Mouse (Mus musculus) splenic B cell, adult 2 months (primary cell): ENCODE measurements around the gene Hes3.

Experiments used
- DNase-seq: peaks from one replicate; pipeline ENCODE4 v3.0.0-alpha.2; 2011; ENCODE audit warnings: low read depth, low spot score
- H3K27me3 ChIP-seq: 2 replicates; pipeline ENCODE4 v1.6.1; 2012; ENCODE audit warnings: mild to moderate bottlenecking, low read length, moderate library complexity, mixed read lengths; ENCODE audit not compliant: control insufficient read depth, poor library complexity, insufficient read depth, severe bottlenecking
- H3K36me3 ChIP-seq: 2 replicates; pipeline ENCODE4 v1.6.1; 2012; ENCODE audit warnings: mild to moderate bottlenecking, low read length, moderate library complexity, mixed read lengths; ENCODE audit not compliant: control insufficient read depth, poor library complexity, insufficient read depth, severe bottlenecking

The Hes3 gene

DNA sequence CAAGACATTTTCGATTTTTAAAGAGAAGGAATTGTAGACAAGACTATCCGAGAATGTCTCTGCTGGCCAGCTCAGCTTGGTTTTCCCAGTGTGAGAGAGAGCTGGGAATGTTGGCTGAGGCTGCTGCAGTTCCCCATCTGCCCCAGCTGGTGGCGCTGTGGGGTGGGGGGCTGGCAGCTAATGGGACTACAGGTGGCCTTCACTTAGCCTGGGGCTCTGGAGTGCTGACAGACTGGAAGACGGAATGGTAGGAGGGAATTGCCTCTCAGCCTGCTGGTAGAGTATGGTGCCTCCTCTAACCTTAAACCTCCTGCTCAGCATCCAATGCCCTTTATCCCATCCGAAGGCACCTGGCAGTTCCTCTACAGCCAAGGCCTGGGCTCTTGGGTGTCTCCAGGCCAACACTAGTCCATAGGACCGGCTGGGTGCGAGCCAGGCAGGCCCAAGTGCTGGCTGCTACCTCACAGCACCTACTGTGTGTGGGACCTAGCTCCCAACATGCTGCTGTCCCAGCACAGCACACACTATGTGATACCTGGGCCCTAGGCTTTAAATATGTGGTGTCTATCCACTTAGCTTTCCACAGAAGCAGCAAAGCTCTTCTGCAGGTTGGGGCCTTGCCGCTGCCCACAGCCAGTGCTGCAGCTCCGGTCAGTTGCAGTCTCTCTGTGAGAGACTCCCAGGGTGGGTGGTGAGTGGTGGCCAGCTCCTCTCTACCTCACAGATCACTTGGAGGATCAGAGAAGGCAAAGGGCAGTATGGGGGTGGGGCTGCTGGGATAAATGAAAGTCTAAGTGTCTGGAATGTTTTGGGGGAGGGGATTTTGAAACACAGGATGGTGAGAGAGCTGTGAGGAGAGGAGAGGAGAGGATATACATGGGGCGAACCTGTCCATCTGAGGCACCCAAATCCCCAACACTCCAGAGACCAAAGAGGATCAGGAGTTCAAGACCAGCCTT lies 14.8 kb downstream of the Hes3 start:
- Histone ChIP-seq H3K36me3 (no peaks in the 10 kb centered on the region), H3K27me3 (no peaks in the 10 kb centered on the region)
- no peak for DNase-seq

DNA sequence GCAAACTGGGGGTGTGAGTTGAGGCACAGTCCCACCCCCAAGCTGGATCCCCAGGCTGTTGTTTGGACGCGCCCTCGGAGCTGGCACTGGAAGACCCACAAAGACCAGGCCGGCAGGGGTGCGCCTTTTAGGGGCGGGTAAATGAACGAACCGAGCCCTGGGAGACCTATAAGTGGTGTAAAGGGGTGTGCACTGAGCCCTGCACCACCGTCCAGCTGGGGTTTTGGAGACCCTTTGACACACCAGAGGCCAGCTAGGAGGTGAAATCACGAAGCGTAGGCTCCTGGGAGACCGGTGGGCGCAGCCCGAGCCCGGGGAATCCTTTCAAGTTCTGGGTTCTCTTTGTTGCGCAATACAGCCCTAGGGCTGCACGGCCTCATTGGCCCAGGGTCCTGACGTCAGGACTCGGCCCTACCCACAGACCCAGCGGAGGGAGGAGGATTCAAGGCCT lies 16.8 kb downstream of the Hes3 start:
- H3K36me3 ChIP-seq = no peaks in the 10 kb centered on the region
- H3K27me3 ChIP-seq = no peaks in the 10 kb centered on the region
- no peak for DNase-seq

DNA sequence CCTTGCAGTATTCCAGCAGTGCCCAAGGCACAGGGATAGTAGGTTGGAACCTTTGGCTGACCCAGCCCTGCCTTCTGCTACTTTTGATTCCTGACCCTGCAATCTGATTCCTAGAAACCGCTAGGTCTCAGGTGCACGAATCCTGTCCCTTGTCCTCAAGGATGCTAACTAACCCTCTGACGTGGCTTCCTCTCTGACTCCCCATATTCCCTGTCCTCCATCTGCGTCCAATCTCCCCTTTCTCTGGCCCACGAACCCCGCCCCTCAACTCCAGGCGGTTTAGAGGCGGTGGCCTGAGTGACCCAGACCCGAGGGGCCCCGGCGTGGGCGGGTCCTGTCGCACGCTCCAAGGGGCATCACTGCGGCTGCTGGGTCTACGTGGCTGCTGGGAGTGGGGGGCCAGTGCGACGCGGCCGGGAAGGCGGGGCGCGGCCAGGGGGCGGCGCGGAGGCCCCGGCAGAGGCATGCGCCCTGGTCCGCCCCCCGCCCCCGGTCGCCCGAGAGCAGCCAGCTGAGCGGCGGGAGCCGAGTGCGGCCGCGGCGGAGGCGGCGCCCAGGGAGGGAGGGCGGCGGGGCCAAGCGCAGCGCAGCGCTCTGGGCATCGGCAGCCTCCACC lies 17.7 kb downstream of the Hes3 start, which contains the start of gene Gpr153:
Gpr153 (plus strand) TSS at position 612 of the 616 bp plus-strand sequence.
- no peaks in the 10 kb centered on the region for H3K36me3 ChIP-seq
- no peak for DNase-seq

DNA sequence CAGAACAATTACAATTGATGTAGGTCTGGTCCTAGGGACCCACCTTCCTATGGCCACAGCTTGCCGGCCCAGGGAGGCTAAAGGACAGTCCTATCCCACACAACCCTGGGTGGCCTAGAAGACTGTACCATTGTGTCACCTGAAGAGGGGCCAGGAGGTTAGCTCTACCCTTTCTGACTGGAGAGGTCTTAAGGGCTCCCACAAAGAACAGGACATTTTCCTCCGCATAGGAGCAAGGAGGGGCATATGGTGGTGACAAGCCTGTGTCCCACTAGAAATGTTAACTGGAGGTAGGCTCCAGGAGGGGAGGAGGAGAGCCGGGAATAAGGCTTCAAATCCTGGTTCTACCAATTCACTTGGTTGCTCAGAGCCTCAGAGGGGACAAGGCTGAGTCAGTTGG lies 18.3 kb downstream of the Hes3 start:
- Histone ChIP-seq H3K36me3 (no peaks in the 10 kb centered on the region), H3K27me3 (no peaks in the 10 kb centered on the region)
- DNase-seq = no peak

More for the DNA sequence above, 17.7 kb downstream of the Hes3 start, which contains the start of gene Gpr153:
- H3K27me3 ChIP-seq = no peaks in the 10 kb centered on the region

GRCm38 (mm10) chr4:152272449-152273049 lies 18.9 kb downstream of the Hes3 start:
- no peaks in the 10 kb centered on the region for H3K27me3 ChIP-seq
- DNase-seq = no peak
- no peaks in the 10 kb centered on the region for H3K36me3 ChIP-seq

DNA sequence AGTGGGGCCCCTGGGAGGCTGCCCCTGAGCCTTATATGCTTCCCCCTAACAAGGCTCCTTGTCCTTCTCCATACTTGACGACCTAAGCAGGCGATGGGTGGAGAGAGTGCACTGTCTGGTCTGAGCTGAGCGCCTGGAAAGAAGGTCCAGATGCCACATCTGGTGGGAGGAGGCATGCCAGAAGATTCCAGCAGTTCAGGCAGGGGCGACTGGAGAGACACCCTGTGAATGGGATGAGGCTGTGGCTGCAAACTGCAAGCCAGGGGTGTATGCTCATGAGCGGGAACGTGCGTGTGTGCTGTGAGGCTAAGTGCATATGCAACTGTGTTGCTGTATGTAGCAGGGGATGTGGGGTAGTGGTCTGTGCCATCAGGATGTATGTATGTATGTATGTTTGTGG lies 19.5 kb downstream of the Hes3 start:
- Histone ChIP-seq H3K27me3 (no peaks in the 10 kb centered on the region), H3K36me3 (no peaks in the 10 kb centered on the region)
- DNase-seq = no peak

DNA sequence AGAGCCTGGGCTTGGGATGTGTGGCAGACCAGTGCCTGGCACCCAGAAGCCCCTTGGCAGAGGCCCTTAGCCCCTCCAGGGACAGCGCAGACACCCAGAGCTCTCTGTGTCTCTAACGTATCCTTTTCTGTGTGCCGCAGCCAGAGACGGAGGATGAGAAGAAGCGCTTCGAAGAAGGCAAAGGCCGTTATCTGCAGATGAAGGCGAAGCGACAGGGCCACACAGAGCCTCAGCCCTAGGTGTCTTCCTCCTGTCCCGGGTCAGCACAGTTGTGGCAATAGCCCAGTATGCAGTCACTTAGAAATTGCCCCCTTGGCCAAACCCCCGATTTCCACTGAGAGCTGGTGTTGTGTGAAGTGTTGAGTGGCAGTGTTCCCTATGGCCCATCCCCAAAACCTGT lies 20.1 kb downstream of the Hes3 start:
- H3K36me3 ChIP-seq = no peaks in the 10 kb centered on the region
- DNase-seq = no peak
- no peaks in the 10 kb centered on the region for H3K27me3 ChIP-seq

DNA sequence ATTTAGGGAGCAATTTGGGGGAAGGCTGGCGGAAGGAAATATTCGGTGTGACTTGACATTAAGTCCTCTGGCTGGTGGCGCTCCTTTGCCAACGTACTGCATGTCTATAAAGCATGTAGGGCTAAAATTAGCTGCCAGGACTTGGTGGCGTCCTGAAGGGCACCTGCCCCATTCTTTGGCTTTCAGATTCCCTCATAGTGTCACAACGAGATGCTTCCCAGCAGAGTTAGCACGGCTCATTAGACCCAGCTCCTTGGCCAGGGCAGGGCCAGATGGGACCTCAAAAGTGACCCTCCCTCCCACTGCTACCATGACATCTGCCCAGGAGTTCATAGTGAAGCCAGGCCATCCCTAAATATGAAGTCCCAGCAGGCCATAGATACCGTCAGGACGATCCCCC lies 20.9 kb downstream of the Hes3 start:
- no peaks in the 10 kb centered on the region for H3K27me3 ChIP-seq
- no peaks in the 10 kb centered on the region for H3K36me3 ChIP-seq
- no peak for DNase-seq

- no peak for DNase-seq
- Histone ChIP-seq H3K36me3 (no peaks in the 10 kb centered on the region), H3K27me3 (no peaks in the 10 kb centered on the region)
Measured at GRCm38 (mm10) chr4:152269967-152270366, 21.5 kb downstream of the Hes3 start.

GRCm38 (mm10) chr4:152267748-152268369 lies 23.6 kb downstream of the Hes3 start:
- H3K27me3 ChIP-seq = no peaks in the 10 kb centered on the region
- H3K36me3 ChIP-seq = no peaks in the 10 kb centered on the region
- DNase-seq = no peak

DNA sequence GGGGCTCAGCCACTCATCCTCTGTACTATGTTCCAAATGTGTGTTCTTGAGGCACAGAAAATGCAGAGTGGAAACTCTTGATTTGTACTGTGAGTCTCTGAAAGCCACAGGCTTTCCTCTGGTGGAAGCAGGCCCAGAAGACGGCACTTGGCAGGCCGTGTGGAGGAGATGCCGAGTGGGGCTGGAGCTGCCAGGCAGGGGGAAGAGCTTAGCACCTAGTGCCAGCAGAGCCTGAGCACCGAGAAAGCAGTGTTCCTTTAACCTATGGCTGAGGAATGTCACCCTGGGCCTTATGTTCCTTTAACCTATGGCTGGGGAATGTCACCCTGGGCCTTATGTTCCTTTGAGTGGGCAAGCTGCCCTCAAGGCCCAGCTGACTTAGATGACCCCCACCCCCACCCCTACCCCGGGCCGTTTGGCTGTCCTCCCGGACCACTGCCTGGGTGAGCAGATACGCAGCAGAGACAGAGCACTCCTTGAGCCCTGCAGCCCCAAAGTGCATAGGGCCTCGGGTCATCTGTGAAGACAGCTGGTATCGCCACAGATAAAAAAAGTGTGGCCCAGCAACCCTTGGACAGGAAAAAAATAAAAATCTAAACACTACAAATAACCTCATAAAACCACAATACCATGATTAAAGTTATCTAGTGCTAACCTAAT lies 25.1 kb downstream of the Hes3 start:
- Histone ChIP-seq H3K36me3 (no peaks in the 10 kb centered on the region), H3K27me3 (no peaks in the 10 kb centered on the region)
- no peak for DNase-seq

DNA sequence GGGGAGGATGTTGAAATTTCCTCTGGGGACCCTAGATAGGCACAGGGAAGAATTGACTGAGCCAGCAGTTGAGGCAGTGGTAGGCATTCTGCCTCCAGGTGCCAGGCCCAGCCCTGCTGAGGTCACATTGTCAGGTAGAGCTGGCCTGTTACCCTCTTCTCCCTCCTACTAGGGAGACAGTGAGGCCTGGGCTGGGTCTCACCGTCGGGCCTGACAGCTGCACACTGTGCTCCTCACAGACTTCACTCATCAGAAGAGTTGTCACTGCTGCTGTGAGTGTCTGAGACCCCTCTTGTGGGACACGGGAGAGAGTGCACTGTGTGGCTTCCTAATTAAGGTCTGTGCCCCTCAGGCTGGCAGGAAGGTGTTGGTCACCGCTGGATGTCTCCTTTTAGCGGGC lies 25.7 kb downstream of the Hes3 start:
- H3K36me3 ChIP-seq = no peaks in the 10 kb centered on the region
- no peaks in the 10 kb centered on the region for H3K27me3 ChIP-seq
- no peak for DNase-seq

DNA sequence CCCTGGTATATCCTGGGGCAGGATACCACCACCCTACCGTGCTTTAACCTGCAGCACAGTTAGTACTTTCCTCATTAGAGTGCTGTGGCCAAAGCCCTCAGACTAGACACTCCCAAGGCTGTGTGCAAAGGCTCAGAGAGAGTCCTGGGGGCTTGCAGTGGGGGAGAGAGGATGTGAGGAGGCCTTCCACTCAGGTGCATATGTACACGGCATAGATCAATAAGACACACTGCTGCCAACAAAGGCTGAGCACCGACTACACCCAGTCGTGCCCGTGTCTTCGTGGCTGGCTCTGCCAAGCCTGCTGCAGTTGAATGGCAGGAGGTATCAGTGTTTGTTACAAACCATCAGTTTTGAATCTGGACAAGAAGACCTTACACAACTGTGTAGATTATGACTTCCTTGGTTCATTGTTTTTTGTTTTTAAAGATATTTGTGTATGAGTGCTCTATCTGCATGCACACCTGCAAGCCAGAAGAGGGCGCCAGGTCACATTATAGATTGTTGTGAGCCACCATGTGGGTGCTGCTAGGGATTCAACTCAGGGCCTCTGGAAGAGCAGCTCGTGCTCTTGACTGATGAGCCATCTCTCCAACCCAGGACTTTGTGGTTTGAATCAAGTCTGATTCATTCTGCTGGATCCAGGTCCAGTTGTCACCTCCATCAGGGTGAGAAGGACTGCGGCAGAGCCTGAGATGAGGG lies 26.4 kb downstream of the Hes3 start:
- no peak for DNase-seq
- Histone ChIP-seq H3K27me3 (no peaks in the 10 kb centered on the region), H3K36me3 (no peaks in the 10 kb centered on the region)

GRCm38 (mm10) chr4:152264177-152264530 lies 27.3 kb downstream of the Hes3 start:
- H3K27me3 ChIP-seq = no peaks in the 10 kb centered on the region
- no peak for DNase-seq
- no peaks in the 10 kb centered on the region for H3K36me3 ChIP-seq
